Mouse (Mus musculus) gastrocnemius, postnatal 14 days (tissue): ENCODE results near the gene Ppil6. TPM values are rescaled to one million over a fixed set of nuclear protein-coding genes. Genes with fewer than 3 reads are reported as not detected.

ENCODE experiments used
- DNase-seq: peaks from one replicate; pipeline ENCODE4 v3.0.0; 2021; ENCODE audit warnings: mixed read lengths
- intact Hi-C: fragments of 180-260 bp; cut with DNase I; formaldehyde crosslinking; loops from one replicate; pipeline ENCODE4 v1.15.1; 2025; ENCODE audit warnings: low total_unique reads
- total RNA-seq, 2 experiments: library from RNA; stranded (reverse); gene quantifications; 2 replicates each; pipeline ENCODE4 v1.2.3; 2021

Ppil6 gene
- total RNA-seq, 2 experiments from 2014 or later: not detected

- intact Hi-C loops: loop anchor here (5.0 kb wide), 1 partner anchor 164 kb away; no protein-coding TSS in a partner anchor
- DNase-seq: peak; percentile 70
Observed at GRCm38 (mm10) chr10:41518508-41518980, 28.3 kb downstream of the Ppil6 start.

GRCm38 (mm10) chr10:41518981-41519618 is 28.9 kb downstream of the Ppil6 start, which contains the start of gene Cd164:
Gene Cd164 (plus strand): TSS chr10:41519414.
- intact Hi-C loops: loop anchor here (5.0 kb wide), 1 partner anchor 163 kb away; no protein-coding TSS in a partner anchor
- peak; percentile 92 for DNase-seq

- peak; percentile 67 for DNase-seq
Observed at GRCm38 (mm10) chr10:41519640-41520409, 29.6 kb downstream of the Ppil6 start.

GRCm38 (mm10) chr10:41520410-41520673 is 30.1 kb downstream of the Ppil6 start:
- intact Hi-C loops: loop anchor here (10.0 kb wide), 1 partner anchor 64 kb away; no protein-coding TSS in a partner anchor
- DNase-seq: no peak

More at GRCm38 (mm10) chr10:41519640-41520409, 29.6 kb downstream of the Ppil6 start:
- intact Hi-C loops: loop anchor here (5.0 to 10.0 kb wide), 2 partner anchors 65 to 162 kb away; no protein-coding TSS in a partner anchor

DNA sequence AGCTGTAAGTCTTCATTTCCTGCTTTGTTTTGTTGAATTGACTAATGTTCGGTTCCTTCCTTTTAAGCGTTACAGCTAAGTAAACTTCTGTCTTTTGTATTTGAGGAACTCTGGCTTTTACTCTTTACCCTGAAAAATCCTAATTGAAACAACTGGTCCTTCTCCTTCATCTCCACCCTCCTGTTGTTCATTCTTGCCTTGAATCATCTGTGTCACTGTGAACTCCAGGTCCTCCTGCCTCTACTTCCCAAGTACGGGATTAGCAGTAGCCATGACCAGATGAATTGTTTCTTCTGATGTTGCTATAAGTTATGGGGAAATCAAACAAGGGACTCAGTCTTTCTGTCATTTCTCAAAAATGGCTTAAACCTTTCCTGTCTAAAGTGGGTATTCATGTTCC is 33.1 kb downstream of the Ppil6 start:
- no peak for DNase-seq
- intact Hi-C loops: loop anchor here (10.0 kb wide), 1 partner anchor 61 kb away; no protein-coding TSS in a partner anchor

- no peak for DNase-seq
- intact Hi-C loops: loop anchor here (10.0 kb wide), 1 partner anchor 59 kb away; no protein-coding TSS in a partner anchor
Observed at GRCm38 (mm10) chr10:41525696-41526095, 35.5 kb downstream of the Ppil6 start.

- intact Hi-C loops: loop anchor here (10.0 kb wide), 1 partner anchor 55 kb away; no protein-coding TSS in a partner anchor
- no peak for DNase-seq
Observed at GRCm38 (mm10) chr10:41529972-41530371, 39.7 kb downstream of the Ppil6 start.

- intact Hi-C loops: no loop called here
- no peak for DNase-seq
Observed at GRCm38 (mm10) chr10:41535991-41536390, 45.8 kb downstream of the Ppil6 start.

GRCm38 (mm10) chr10:41536714-41537113 is 46.5 kb downstream of the Ppil6 start:
- no peak for DNase-seq
- intact Hi-C loops: no loop called here

DNA sequence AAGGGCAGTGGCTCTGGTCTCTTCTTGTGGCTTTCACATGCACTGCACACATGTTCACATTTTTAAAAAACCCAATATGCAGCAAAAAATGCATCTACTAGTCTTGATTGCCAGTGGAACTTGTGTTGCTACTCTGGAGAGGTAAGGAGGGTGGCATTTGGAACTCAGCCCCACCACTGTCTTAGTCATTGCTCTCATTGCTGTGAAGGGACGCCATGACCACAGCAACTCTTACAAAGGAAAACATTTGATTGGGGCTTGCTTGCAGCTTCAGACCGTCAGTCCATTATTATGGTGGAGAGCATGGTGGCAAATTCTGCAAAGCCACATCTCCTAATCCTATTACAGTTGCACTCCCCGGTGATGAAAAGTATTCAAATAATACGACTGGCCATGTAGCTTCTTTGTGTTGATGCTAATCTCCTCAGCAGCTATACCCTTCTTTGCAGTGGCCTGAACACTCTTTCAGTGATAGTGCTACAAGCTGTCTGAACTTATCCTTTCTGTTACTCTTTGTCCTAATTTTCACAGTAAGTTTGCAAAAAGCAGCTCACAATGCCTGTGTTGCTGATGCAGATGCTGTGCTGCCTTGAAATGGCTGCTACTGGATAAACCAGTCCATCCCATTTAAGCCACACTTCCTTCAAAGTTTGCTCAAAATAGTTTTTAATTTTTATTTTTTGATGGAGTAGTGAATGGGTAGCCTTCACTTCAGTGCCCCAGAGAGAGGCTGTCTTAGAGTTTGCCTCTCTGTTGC is 47.2 kb downstream of the Ppil6 start:
- no peak for DNase-seq
- intact Hi-C loops: no loop called here

GRCm38 (mm10) chr10:41537983-41538330 is 47.7 kb downstream of the Ppil6 start:
- intact Hi-C loops: no loop called here
- DNase-seq: no peak

DNA sequence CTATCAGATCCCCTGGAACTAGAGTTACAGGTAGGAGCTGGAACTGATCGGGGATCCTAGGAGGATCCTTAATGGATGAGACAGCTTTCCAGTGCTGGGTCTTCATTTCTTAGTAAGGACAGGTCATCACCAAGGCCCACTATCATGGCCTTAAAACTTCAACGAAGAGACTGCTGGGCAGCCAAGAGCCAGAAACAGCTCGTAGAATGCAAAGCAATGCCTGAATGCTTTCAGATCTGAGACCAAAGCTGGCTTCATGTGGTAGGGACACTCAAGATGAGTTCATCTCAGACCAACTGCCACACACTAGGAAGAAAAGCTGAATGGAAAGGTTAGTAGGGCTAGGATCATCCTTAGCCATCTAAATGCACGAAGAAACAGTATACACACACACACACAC is 48.7 kb downstream of the Ppil6 start:
- intact Hi-C loops: no loop called here
- no peak for DNase-seq

- no peak for DNase-seq
- intact Hi-C loops: no loop called here
Observed at GRCm38 (mm10) chr10:41542057-41542456, 51.8 kb downstream of the Ppil6 start.

GRCm38 (mm10) chr10:41543439-41543838 is 53.2 kb downstream of the Ppil6 start:
- intact Hi-C loops: no loop called here
- DNase-seq: no peak

- intact Hi-C loops: no loop called here
- DNase-seq: no peak
Observed at GRCm38 (mm10) chr10:41543844-41544243, 53.6 kb downstream of the Ppil6 start.

GRCm38 (mm10) chr10:41544481-41545190 is 54.4 kb downstream of the Ppil6 start:
- no peak for DNase-seq
- intact Hi-C loops: no loop called here

- no peak for DNase-seq
- intact Hi-C loops: no loop called here
Observed at GRCm38 (mm10) chr10:41545224-41545755, 55.1 kb downstream of the Ppil6 start.

DNA sequence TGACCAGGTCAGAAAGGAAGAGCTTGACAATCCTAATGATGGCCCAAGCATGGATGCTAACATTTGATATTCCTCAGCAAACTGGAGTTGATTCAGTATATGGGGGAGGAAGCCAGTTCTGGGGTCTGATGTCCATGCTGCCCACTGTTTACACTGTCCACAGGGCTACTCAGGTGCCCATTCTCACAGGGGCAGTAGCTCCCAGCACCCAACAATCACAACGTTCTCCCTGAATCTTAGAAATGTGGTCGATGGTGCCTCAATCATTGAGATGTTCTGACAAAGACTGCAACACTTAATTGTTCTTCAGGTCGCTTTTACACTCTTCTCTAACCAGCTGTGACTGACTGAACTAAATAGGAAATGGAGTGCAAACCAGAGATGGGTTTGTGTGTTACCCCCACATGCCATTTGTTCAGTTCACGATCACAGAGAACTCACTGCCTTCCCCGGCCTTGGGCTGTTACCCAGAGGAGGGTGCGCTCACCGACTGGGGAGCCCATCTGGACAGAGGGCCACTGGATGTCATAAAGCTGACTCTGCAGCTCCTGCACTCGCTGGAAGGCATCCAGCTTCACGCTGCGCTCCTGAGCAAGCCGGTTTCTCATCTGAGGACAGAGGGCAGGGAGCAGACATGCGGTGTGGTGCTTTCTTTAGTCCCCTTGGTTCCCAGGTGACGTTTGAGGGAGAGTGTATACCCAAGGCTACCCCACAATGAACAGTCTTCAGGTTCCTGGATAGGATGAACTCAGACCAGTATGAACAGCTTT is 56.3 kb downstream of the Ppil6 start:
- intact Hi-C loops: no loop called here
- peak; percentile 33 for DNase-seq
